In genomic region chr7:101967256-101967655, GRCm38 (mm10) we compare ENCODE assay signal across 20 mouse cellular contexts. TPM values are rescaled to one million over a fixed set of nuclear protein-coding genes. Genes with fewer than 3 reads are reported as not detected.
DNase-seq lines count a peak whose midpoint lies in the region; ATAC-seq and TF ChIP-seq lines count a peak whose summit lies in the region.
"Had no signal": no experiment of that assay in that cellular context is flagged by ENCODE, and none has a peak within 500 bp of the region (broad histone marks: within the 10 kb centered on the region; RNA-seq: fewer than 3 reads in every experiment).

No protein-coding gene starts in this region.

- WGBS in forebrain, embryonic 15.5 days: 73% methylated on average over 1 of the region's 1 CpGs
- 92% methylated on average over 1 of the region's 1 CpGs for WGBS in forebrain, embryonic 10.5 days
- WGBS in hindbrain, postnatal 0 days: 86% methylated on average over 1 of the region's 1 CpGs
- WGBS in hindbrain, embryonic 10.5 days: 80% methylated on average over 1 of the region's 1 CpGs
- WGBS in lung, postnatal 0 days: 57% methylated on average over 1 of the region's 1 CpGs

- no peak overlapping the region for H3K4me2 ChIP-seq in forebrain, embryonic 15.5 days (replicated peaks)
- no peak overlapping the region for H3K4me2 ChIP-seq in hindbrain, postnatal 0 days (ENCODE audit: low read depth, low read length)
- no peak overlapping the region for H3K4me2 ChIP-seq in lung, postnatal 0 days (replicated peaks; ENCODE audit: low read depth, low read length)
- H3K4me2 ChIP-seq: forebrain, embryonic 12.5 days; hindbrain, embryonic 13.5 days; liver, embryonic 12.5 days; midbrain, embryonic 13.5 days; neural tube, embryonic 15.5 days had no signal

- no peak for DNase-seq in forebrain, embryonic 10.5 days (ENCODE audit: extremely low spot score, low spot score)
- peak; percentile 35 for DNase-seq in hindbrain, postnatal 0 days (ENCODE audit: low spot score)
- DNase-seq in hindbrain, embryonic 10.5 days (ENCODE audit: low spot score): no peak
- peak; percentile 84 for DNase-seq in lung, postnatal 0 days (ENCODE audit: low spot score)
- DNase-seq in lung, postnatal 25 days (ENCODE audit: low spot score): no peak
- peak; percentile 41 for DNase-seq in brain, adult 2 months (ENCODE audit: low read depth, low spot score)
- DNase-seq: adrenal gland, postnatal 25 days; cerebellum, adult 18-20 months; cerebellum, postnatal 36 days; gastrocnemius, postnatal 25 days; right cerebral cortex, postnatal 25 days; thymus, postnatal 36 days had no signal

- H3K4me1 ChIP-seq in forebrain, embryonic 15.5 days: peaks cover 33% of the 10 kb centered on the region
- peaks cover 39% of the 10 kb centered on the region for H3K4me1 ChIP-seq in forebrain, embryonic 10.5 days
- H3K4me1 ChIP-seq in hindbrain, postnatal 0 days (ENCODE audit: insufficient read depth, low read length): peaks cover 11% of the 10 kb centered on the region; the same call in 1 of the 2 replicates
- H3K4me1 ChIP-seq in hindbrain, embryonic 10.5 days (replicated peaks): peaks cover 36% of the 10 kb centered on the region
- H3K4me1 ChIP-seq in lung, postnatal 0 days (ENCODE audit: insufficient read depth, low read depth, low read length): peaks cover 6% of the 10 kb centered on the region; the same call in 1 of the 2 replicates

- H3K9ac ChIP-seq in forebrain, embryonic 15.5 days (replicated peaks): no peak overlapping the region
- H3K9ac ChIP-seq in hindbrain, postnatal 0 days (replicated peaks; ENCODE audit: low read length): no peak overlapping the region
- no peak overlapping the region for H3K9ac ChIP-seq in lung, postnatal 0 days (replicated peaks; ENCODE audit: low read depth)
- H3K9ac ChIP-seq: forebrain, embryonic 12.5 days; hindbrain, embryonic 13.5 days; liver, embryonic 12.5 days; midbrain, embryonic 13.5 days; neural tube, embryonic 15.5 days had no signal

- no peaks in the 10 kb centered on the region for H3K9me3 ChIP-seq in forebrain, embryonic 15.5 days
- no peaks in the 10 kb centered on the region for H3K9me3 ChIP-seq in forebrain, embryonic 10.5 days
- no peaks in the 10 kb centered on the region for H3K9me3 ChIP-seq in hindbrain, postnatal 0 days (ENCODE audit: low read length)
- H3K9me3 ChIP-seq in hindbrain, embryonic 10.5 days: no peaks in the 10 kb centered on the region
- no peaks in the 10 kb centered on the region for H3K9me3 ChIP-seq in lung, postnatal 0 days (ENCODE audit: low read length)
- H3K9me3 ChIP-seq: forebrain, embryonic 12.5 days; hindbrain, embryonic 13.5 days; liver, embryonic 12.5 days; midbrain, embryonic 13.5 days; neural tube, embryonic 15.5 days had no signal

- no peak for TF ChIP-seq CTCF in hindbrain, postnatal 0 days (IDR thresholded peaks at IDR 0.05; ENCODE audit: low read depth)
- TF ChIP-seq CTCF in lung, postnatal 0 days (IDR thresholded peaks at IDR 0.05): 0 out of 2 replicates have a peak, but pooled peaks have one; percentile 2

- no peak overlapping the region for H3K4me3 ChIP-seq in forebrain, embryonic 15.5 days
- H3K4me3 ChIP-seq in forebrain, embryonic 10.5 days: no peak overlapping the region
- H3K4me3 ChIP-seq in hindbrain, postnatal 0 days (ENCODE audit: low read length): no peak overlapping the region
- no peak overlapping the region for H3K4me3 ChIP-seq in hindbrain, embryonic 10.5 days
- no peak overlapping the region for H3K4me3 ChIP-seq in lung, postnatal 0 days (ENCODE audit: low read depth, low read length)
- H3K4me3 ChIP-seq: forebrain, embryonic 12.5 days; hindbrain, embryonic 13.5 days; liver, embryonic 12.5 days; midbrain, embryonic 13.5 days; neural tube, embryonic 15.5 days had no signal

- H3K27me3 ChIP-seq in forebrain, embryonic 15.5 days: no peaks in the 10 kb centered on the region
- no peaks in the 10 kb centered on the region for H3K27me3 ChIP-seq in forebrain, embryonic 10.5 days (ENCODE audit: poor library complexity, severe bottlenecking)
- no peaks in the 10 kb centered on the region for H3K27me3 ChIP-seq in hindbrain, postnatal 0 days (ENCODE audit: insufficient read depth, low read length)
- no peaks in the 10 kb centered on the region for H3K27me3 ChIP-seq in hindbrain, embryonic 10.5 days (ENCODE audit: insufficient read depth, poor library complexity, severe bottlenecking)
- H3K27me3 ChIP-seq in lung, postnatal 0 days (replicated peaks; ENCODE audit: insufficient read depth, low read length): no peaks in the 10 kb centered on the region
- H3K27me3 ChIP-seq: CH12.LX; forebrain, embryonic 12.5 days; hindbrain, embryonic 13.5 days; liver, embryonic 12.5 days; midbrain, embryonic 13.5 days; neural tube, embryonic 15.5 days had no signal

- H3K36me3 ChIP-seq in forebrain, embryonic 15.5 days: no peaks in the 10 kb centered on the region
- H3K36me3 ChIP-seq in forebrain, embryonic 10.5 days (replicated peaks): no peaks in the 10 kb centered on the region
- H3K36me3 ChIP-seq in hindbrain, postnatal 0 days (ENCODE audit: insufficient read depth, low read length): no peaks in the 10 kb centered on the region
- H3K36me3 ChIP-seq in hindbrain, embryonic 10.5 days: no peaks in the 10 kb centered on the region
- H3K36me3 ChIP-seq in lung, postnatal 0 days (ENCODE audit: insufficient read depth, low read length): no peaks in the 10 kb centered on the region
- H3K36me3 ChIP-seq: forebrain, embryonic 12.5 days; hindbrain, embryonic 13.5 days; liver, embryonic 12.5 days; midbrain, embryonic 13.5 days; neural tube, embryonic 15.5 days had no signal

- H3K27ac ChIP-seq in forebrain, embryonic 15.5 days (replicated peaks): 0 out of 2 replicates have a peak overlapping the region, but pooled peaks have one; percentile 11
- H3K27ac ChIP-seq in forebrain, embryonic 10.5 days: no peak overlapping the region
- no peak overlapping the region for H3K27ac ChIP-seq in hindbrain, postnatal 0 days
- no peak overlapping the region for H3K27ac ChIP-seq in hindbrain, embryonic 10.5 days
- no peak overlapping the region for H3K27ac ChIP-seq in lung, postnatal 0 days (ENCODE audit: low read length)
- H3K27ac ChIP-seq: forebrain, embryonic 12.5 days; hindbrain, embryonic 13.5 days; liver, embryonic 12.5 days; macrophage; midbrain, embryonic 13.5 days; neural tube, embryonic 15.5 days had no signal

- no peak for TF ChIP-seq EP300 in lung, postnatal 0 days (IDR thresholded peaks at IDR 0.05)

- no peak for ATAC-seq in forebrain, embryonic 15.5 days (replicated peaks)
- ATAC-seq in hindbrain, postnatal 0 days: no peak
- no peak for ATAC-seq in lung, postnatal 0 days
- ATAC-seq: liver, embryonic 12.5 days; midbrain, embryonic 13.5 days had no signal

RNA-seq across cellular contexts. Expression of gene Numa1, which starts 33.3 kb away (rescaled TPM):
- 63.3 and 65.1 TPM in 2 replicates for polyA plus RNA-seq in forebrain, embryonic 15.5 days (2015; fragmentation: Nextera tagmentation; extraction: Ambion mirVana)
- 95.7 and 96.0 TPM in 2 replicates for polyA plus RNA-seq in forebrain, embryonic 10.5 days (2016; fragmentation: Nextera tagmentation; extraction: Ambion mirVana)
- total RNA-seq in hindbrain, postnatal 0 days (2014; rRNA removed): 82.9 and 89.3 TPM in 2 replicates
- 24.4 and 26.5 TPM in 2 replicates for polyA plus RNA-seq in hindbrain, postnatal 0 days (2015; fragmentation: Nextera tagmentation; extraction: Ambion mirVana)
- polyA plus RNA-seq in hindbrain, embryonic 10.5 days (2016; fragmentation: Nextera tagmentation; extraction: Ambion mirVana): 79.0 and 80.6 TPM in 2 replicates
- 31.6 and 38.0 TPM in 2 replicates for polyA plus RNA-seq in lung, postnatal 0 days (2015; fragmentation: Nextera tagmentation; extraction: Ambion mirVana)

RNA-seq across cellular contexts. Expression of gene Lrrc51, which starts 33.6 kb away (rescaled TPM):
- 9.5 and 12.7 TPM in 2 replicates for polyA plus RNA-seq in forebrain, embryonic 15.5 days (2015; fragmentation: Nextera tagmentation; extraction: Ambion mirVana)
- 10.1 and 11.9 TPM in 2 replicates for polyA plus RNA-seq in forebrain, embryonic 10.5 days (2016; fragmentation: Nextera tagmentation; extraction: Ambion mirVana)
- 5.2 and 6.5 TPM in 2 replicates for total RNA-seq in hindbrain, postnatal 0 days (2014; rRNA removed)
- polyA plus RNA-seq in hindbrain, postnatal 0 days (2015; fragmentation: Nextera tagmentation; extraction: Ambion mirVana): 9.7 and 12.1 TPM in 2 replicates
- 9.6 and 13.8 TPM in 2 replicates for polyA plus RNA-seq in hindbrain, embryonic 10.5 days (2016; fragmentation: Nextera tagmentation; extraction: Ambion mirVana)
- polyA plus RNA-seq in lung, postnatal 0 days (2015; fragmentation: Nextera tagmentation; extraction: Ambion mirVana): 41.5 and 46.1 TPM in 2 replicates

RNA-seq across cellular contexts. Expression of gene Il18bp, which starts 51.2 kb away (rescaled TPM):
- polyA plus RNA-seq in forebrain, embryonic 15.5 days (2015; fragmentation: Nextera tagmentation; extraction: Ambion mirVana): 3.4 and 4.4 TPM in 2 replicates
- polyA plus RNA-seq in forebrain, embryonic 10.5 days (2016; fragmentation: Nextera tagmentation; extraction: Ambion mirVana): 3.9 TPM in 2 replicates
- total RNA-seq in hindbrain, postnatal 0 days (2014; rRNA removed): 7.1 and 14.7 TPM in 2 replicates
- polyA plus RNA-seq in hindbrain, postnatal 0 days (2015; fragmentation: Nextera tagmentation; extraction: Ambion mirVana): 3.0 and 3.3 TPM in 2 replicates
- 2.4 and 3.8 TPM in 2 replicates for polyA plus RNA-seq in hindbrain, embryonic 10.5 days (2016; fragmentation: Nextera tagmentation; extraction: Ambion mirVana)
- 2.2 and 2.5 TPM in 2 replicates for polyA plus RNA-seq in lung, postnatal 0 days (2015; fragmentation: Nextera tagmentation; extraction: Ambion mirVana)

Comparison
In these comparisons a context has a peak if more than half of its experiments do, and no peak if none do; other contexts are left out.
1. DNase-seq: peak in hindbrain, postnatal 0 days (single experiment), lung, postnatal 0 days (single experiment) and brain, adult 2 months (single experiment); none in forebrain, embryonic 10.5 days (single experiment), hindbrain, embryonic 10.5 days (single experiment) and lung, postnatal 25 days (single experiment).